Mouse (Mus musculus) testis, adult 2 months (tissue): ENCODE measurements at regions not wholly inside any gene's neighbourhood (a gene's known extent, or its start where the extent isn't known, plus 50 kb on each side); places are given as distances from the start of the nearest gene placed in this dataset.

Experiments used
- H3K27ac ChIP-seq: fragments of 200-500 bp; 2 replicates; pipeline ENCODE4 v1.5.1; 2012; ENCODE audit warnings: low read depth, low read length; ENCODE audit not compliant: control insufficient read depth, insufficient read depth
- H3K27me3 ChIP-seq: fragments of 200-500 bp; 2 replicates; pipeline ENCODE4 v1.6.1; 2012; ENCODE audit warnings: mild to moderate bottlenecking, low read length, moderate library complexity; ENCODE audit not compliant: control insufficient read depth, insufficient read depth
- H3K36me3 ChIP-seq: fragments of 200-500 bp; 2 replicates; pipeline ENCODE4 v1.6.1; 2012; ENCODE audit warnings: mild to moderate bottlenecking, low read length; ENCODE audit not compliant: control insufficient read depth, insufficient read depth
- H3K4me1 ChIP-seq: fragments of 200-500 bp; 2 replicates; pipeline ENCODE4 v1.6.1; 2012; ENCODE audit warnings: low read length; ENCODE audit not compliant: control insufficient read depth, insufficient read depth
- H3K4me3 ChIP-seq: fragments of 200-500 bp; 2 replicates; pipeline ENCODE4 v1.5.1; 2012; ENCODE audit warnings: low read depth, mild to moderate bottlenecking, low read length, moderate library complexity, mixed read lengths; ENCODE audit not compliant: control insufficient read depth
- CTCF ChIP-seq: fragments of 200-500 bp; IDR thresholded peaks from 2 replicates; pipeline ENCODE4 v1.5.1; 2012; ENCODE audit warnings: low read depth, mild to moderate bottlenecking, inconsistent platforms, low read length, moderate library complexity; ENCODE audit not compliant: control insufficient read depth, insufficient read depth, insufficient replicate concordance
- POLR2A ChIP-seq: fragments of 200-500 bp; IDR thresholded peaks from 2 replicates; pipeline ENCODE4 v1.6.1; 2012; ENCODE audit warnings: low read depth, mild to moderate bottlenecking, inconsistent platforms, low read length, moderate library complexity; ENCODE audit not compliant: control insufficient read depth

- H3K27ac ChIP-seq = no peak overlapping the region
- H3K36me3 ChIP-seq = no peaks in the 10 kb centered on the region
- no peaks in the 10 kb centered on the region for H3K4me1 ChIP-seq
- H3K27me3 ChIP-seq = no peaks in the 10 kb centered on the region
- no peak overlapping the region for H3K4me3 ChIP-seq
- TF ChIP-seq POLR2A = no peak
- no peak for TF ChIP-seq CTCF
These were observed 2188.6 kb upstream of the Tenm3 start for GRCm38 (mm10) chr8:51032386-51032785.

GRCm38 (mm10) chr8:51010508-51010907, 2166.8 kb upstream of the Tenm3 start:
- Histone ChIP-seq H3K4me1 (no peaks in the 10 kb centered on the region), H3K27ac (no peak overlapping the region), H3K27me3 (no peaks in the 10 kb centered on the region), H3K4me3 (no peak overlapping the region), H3K36me3 (no peaks in the 10 kb centered on the region)
- TF ChIP-seq CTCF (no peak), POLR2A (no peak)

GRCm38 (mm10) chr8:50967386-50967785, 2123.6 kb upstream of the Tenm3 start:
- no peaks in the 10 kb centered on the region for H3K36me3 ChIP-seq
- H3K27ac ChIP-seq = no peak overlapping the region
- H3K4me3 ChIP-seq = no peak overlapping the region
- no peaks in the 10 kb centered on the region for H3K4me1 ChIP-seq
- H3K27me3 ChIP-seq = no peaks in the 10 kb centered on the region
- no peak for TF ChIP-seq POLR2A
- TF ChIP-seq CTCF = no peak

GRCm38 (mm10) chr8:50917540-50917939, 2073.8 kb upstream of the Tenm3 start:
- no peaks in the 10 kb centered on the region for H3K27me3 ChIP-seq
- H3K4me1 ChIP-seq = peaks cover 4% of the 10 kb centered on the region
- no peak overlapping the region for H3K4me3 ChIP-seq
- TF ChIP-seq CTCF = no peak
- TF ChIP-seq POLR2A = no peak
- H3K27ac ChIP-seq = no peak overlapping the region
- no peaks in the 10 kb centered on the region for H3K36me3 ChIP-seq

GRCm38 (mm10) chr8:50916733-50917113, 2073.0 kb upstream of the Tenm3 start:
- no peaks in the 10 kb centered on the region for H3K36me3 ChIP-seq
- H3K4me1 ChIP-seq = peaks cover 4% of the 10 kb centered on the region
- no peaks in the 10 kb centered on the region for H3K27me3 ChIP-seq
- H3K27ac ChIP-seq = no peak overlapping the region
- TF ChIP-seq CTCF (no peak), POLR2A (no peak)
- no peak overlapping the region for H3K4me3 ChIP-seq

GRCm38 (mm10) chr8:50915876-50916732, 2072.4 kb upstream of the Tenm3 start:
- Histone ChIP-seq H3K27me3 (no peaks in the 10 kb centered on the region), H3K27ac (no peak overlapping the region), H3K36me3 (no peaks in the 10 kb centered on the region), H3K4me1 (peaks cover 4% of the 10 kb centered on the region), H3K4me3 (peak overlapping the region; percentile 40)
- TF ChIP-seq CTCF (no peak), POLR2A (no peak)

- Histone ChIP-seq H3K4me3 (peak overlapping the region; percentile 40), H3K27me3 (no peaks in the 10 kb centered on the region), H3K36me3 (no peaks in the 10 kb centered on the region), H3K27ac (no peak overlapping the region), H3K4me1 (peaks cover 4% of the 10 kb centered on the region)
- TF ChIP-seq CTCF (no peak), POLR2A (no peak)
These were observed 2071.6 kb upstream of the Tenm3 start for GRCm38 (mm10) chr8:50915259-50915875.
